In the genomic region with DNA sequence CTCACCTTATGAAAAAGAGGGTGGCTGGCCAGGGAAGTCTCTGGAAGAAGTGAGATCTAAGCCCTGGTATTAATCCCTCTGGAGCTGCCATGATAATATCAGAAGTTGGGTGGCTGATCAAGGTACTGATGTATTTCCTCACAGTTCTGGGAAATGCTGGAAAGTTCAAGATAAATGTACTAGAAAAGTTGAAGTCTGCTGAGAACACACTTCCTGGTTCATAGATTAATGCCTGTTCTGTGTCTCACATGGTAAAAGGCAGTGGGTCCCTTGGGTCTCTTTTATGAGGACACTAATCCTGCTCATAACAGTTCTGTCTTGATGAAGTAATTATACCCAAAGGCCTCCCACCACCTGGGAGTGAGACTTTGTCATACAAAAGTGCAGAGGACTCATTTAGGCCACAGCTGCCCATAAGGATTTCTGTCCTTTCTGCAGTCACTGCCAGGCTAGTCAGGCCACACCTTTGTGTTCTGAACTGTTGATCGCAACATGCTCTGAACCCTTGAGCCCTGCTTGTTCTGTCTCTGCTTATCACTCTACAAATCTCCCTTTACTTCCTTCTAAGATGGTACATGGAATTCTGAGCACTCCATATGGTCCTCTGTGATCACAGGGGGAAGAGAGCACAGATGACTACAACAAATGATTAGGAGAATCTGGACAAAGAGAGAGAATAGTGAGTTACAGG, we compare ENCODE assay signal across 22 mouse cellular contexts.
DNase-seq lines count a peak whose midpoint lies in the region; ATAC-seq and TF ChIP-seq lines count a peak whose summit lies in the region.
"Had no signal": no experiment of that assay in that cellular context is flagged by ENCODE, and none has a peak within 500 bp of the region (broad histone marks: within the 10 kb centered on the region; RNA-seq: fewer than 3 reads in every experiment).

No protein-coding gene starts in this region.

- H3K4me1 ChIP-seq in intestine, embryonic 16.5 days (ENCODE audit: control insufficient read depth, insufficient read depth, low read length): no peaks in the 10 kb centered on the region
- no peaks in the 10 kb centered on the region for H3K4me1 ChIP-seq in stomach, postnatal 0 days (replicated peaks; ENCODE audit: control insufficient read depth, insufficient read depth)
- H3K4me1 ChIP-seq in kidney, embryonic 15.5 days: no peaks in the 10 kb centered on the region
- H3K4me1 ChIP-seq: embryonic facial prominence, embryonic 13.5 days; embryonic facial prominence, embryonic 15.5 days; forebrain, embryonic 10.5 days; forebrain, embryonic 12.5 days; forebrain, embryonic 15.5 days had no signal

- no peaks in the 10 kb centered on the region for H3K9me3 ChIP-seq in intestine, embryonic 16.5 days (ENCODE audit: control insufficient read depth, low read length)
- H3K9me3 ChIP-seq in stomach, postnatal 0 days (ENCODE audit: control insufficient read depth, low read length): no peaks in the 10 kb centered on the region
- no peaks in the 10 kb centered on the region for H3K9me3 ChIP-seq in kidney, embryonic 15.5 days (replicated peaks)
- H3K9me3 ChIP-seq: embryonic facial prominence, embryonic 13.5 days; embryonic facial prominence, embryonic 15.5 days; forebrain, embryonic 10.5 days; forebrain, embryonic 12.5 days; forebrain, embryonic 15.5 days had no signal

- peak; percentile 10 for DNase-seq in large intestine, adult 2 months (ENCODE audit: low read depth, low spot score)
- peak; percentile 18 for DNase-seq in stomach, postnatal 0 days (ENCODE audit: low spot score)
- no peak for DNase-seq in urinary bladder, postnatal 4 days (ENCODE audit: low spot score in 2 of 2)
- no peak for DNase-seq in heart, adult 9 months (ENCODE audit: low spot score in 2 of 2)
- DNase-seq: adrenal gland, adult 2 months; adrenal gland, postnatal 10 days; adrenal gland, postnatal 25 days; cerebellum, adult 11 months; cerebellum, adult 18-20 months; cerebellum, adult 8-10 months; cerebellum, adult 9-11 months; cerebellum, postnatal 14 days; cerebellum, postnatal 36 days; embryo, embryonic 11 days had no signal

- H3K36me3 ChIP-seq in intestine, embryonic 16.5 days (ENCODE audit: control insufficient read depth, insufficient read depth, low read length): no peaks in the 10 kb centered on the region
- H3K36me3 ChIP-seq in stomach, postnatal 0 days (ENCODE audit: control insufficient read depth, insufficient read depth, low read length): no peaks in the 10 kb centered on the region
- H3K36me3 ChIP-seq in kidney, embryonic 15.5 days: no peaks in the 10 kb centered on the region
- H3K36me3 ChIP-seq: embryonic facial prominence, embryonic 13.5 days; embryonic facial prominence, embryonic 15.5 days; forebrain, embryonic 10.5 days; forebrain, embryonic 12.5 days; forebrain, embryonic 15.5 days had no signal

- no peak overlapping the region for H3K9ac ChIP-seq in intestine, embryonic 16.5 days (ENCODE audit: low read depth, low read length)
- H3K9ac ChIP-seq in stomach, postnatal 0 days (ENCODE audit: low read length): no peak overlapping the region
- no peak overlapping the region for H3K9ac ChIP-seq in kidney, embryonic 15.5 days
- H3K9ac ChIP-seq: embryonic facial prominence, embryonic 13.5 days; embryonic facial prominence, embryonic 15.5 days; forebrain, embryonic 12.5 days; forebrain, embryonic 15.5 days had no signal

- H3K27ac ChIP-seq in intestine, embryonic 16.5 days (ENCODE audit: low read length): peak overlapping the region; percentile 31; the same call in 1 of the 2 replicates
- no peak overlapping the region for H3K27ac ChIP-seq in stomach, postnatal 0 days (replicated peaks)
- no peak overlapping the region for H3K27ac ChIP-seq in kidney, embryonic 15.5 days
- H3K27ac ChIP-seq: embryonic facial prominence, embryonic 13.5 days; embryonic facial prominence, embryonic 15.5 days; forebrain, embryonic 10.5 days; forebrain, embryonic 12.5 days; forebrain, embryonic 15.5 days had no signal

- no peak for TF ChIP-seq CTCF in stomach, postnatal 0 days (IDR thresholded peaks at IDR 0.05; ENCODE audit: low read depth)

- no peak overlapping the region for H3K4me3 ChIP-seq in intestine, embryonic 16.5 days (ENCODE audit: low read length)
- H3K4me3 ChIP-seq in stomach, postnatal 0 days (ENCODE audit: low read depth, low read length): no peak overlapping the region
- no peak overlapping the region for H3K4me3 ChIP-seq in kidney, embryonic 15.5 days (replicated peaks)
- H3K4me3 ChIP-seq: embryonic facial prominence, embryonic 13.5 days; embryonic facial prominence, embryonic 15.5 days; erythroblast, embryonic 14.5 days; forebrain, embryonic 10.5 days; forebrain, embryonic 12.5 days; forebrain, embryonic 15.5 days had no signal

- peak; percentile 88 for ATAC-seq in intestine, embryonic 16.5 days
- peak; percentile 61; the same call in 1 of the 2 replicates for ATAC-seq in stomach, postnatal 0 days (ENCODE audit: low FRiP score, low TSS enrichment)
- no peak for ATAC-seq in kidney, embryonic 15.5 days (replicated peaks; ENCODE audit: low FRiP score)
- ATAC-seq: forebrain, embryonic 15.5 days had no signal

- H3K27me3 ChIP-seq in intestine, embryonic 16.5 days (replicated peaks; ENCODE audit: control insufficient read depth, insufficient read depth, low read length): no peaks in the 10 kb centered on the region
- H3K27me3 ChIP-seq in stomach, postnatal 0 days (ENCODE audit: control insufficient read depth, insufficient read depth, low read length): no peaks in the 10 kb centered on the region
- no peaks in the 10 kb centered on the region for H3K27me3 ChIP-seq in kidney, embryonic 15.5 days
- H3K27me3 ChIP-seq: embryonic facial prominence, embryonic 13.5 days; embryonic facial prominence, embryonic 15.5 days; forebrain, embryonic 12.5 days; forebrain, embryonic 15.5 days had no signal

- H3K4me2 ChIP-seq in intestine, embryonic 16.5 days (ENCODE audit: low read depth, low read length): no peak overlapping the region
- H3K4me2 ChIP-seq in stomach, postnatal 0 days (replicated peaks; ENCODE audit: low read depth): no peak overlapping the region
- H3K4me2 ChIP-seq in kidney, embryonic 15.5 days: no peak overlapping the region
- H3K4me2 ChIP-seq: embryonic facial prominence, embryonic 13.5 days; embryonic facial prominence, embryonic 15.5 days; forebrain, embryonic 12.5 days; forebrain, embryonic 15.5 days had no signal

- WGBS in intestine, embryonic 16.5 days: 45% methylated on average over 1 of the region's 1 CpGs
- 38% methylated on average over 1 of the region's 1 CpGs for WGBS in large intestine, adult 2 months
- 81% methylated on average over 1 of the region's 1 CpGs for WGBS in stomach, postnatal 0 days
- WGBS in kidney, embryonic 15.5 days: 93% methylated on average over 1 of the region's 1 CpGs

- TF ChIP-seq EP300 in stomach, postnatal 0 days (optimal IDR thresholded peaks at IDR 0.05): no peak

Comparison
In these comparisons a context has a peak if more than half of its experiments do, and no peak if none do; other contexts are left out.
1. DNase-seq: peak in large intestine, adult 2 months (single experiment) and stomach, postnatal 0 days (single experiment); none in urinary bladder, postnatal 4 days (0 of 2) and heart, adult 9 months (0 of 2).